Mouse (Mus musculus): Measurements from ENCODE around the gene Ccser1.

Gene Ccser1

DNA sequence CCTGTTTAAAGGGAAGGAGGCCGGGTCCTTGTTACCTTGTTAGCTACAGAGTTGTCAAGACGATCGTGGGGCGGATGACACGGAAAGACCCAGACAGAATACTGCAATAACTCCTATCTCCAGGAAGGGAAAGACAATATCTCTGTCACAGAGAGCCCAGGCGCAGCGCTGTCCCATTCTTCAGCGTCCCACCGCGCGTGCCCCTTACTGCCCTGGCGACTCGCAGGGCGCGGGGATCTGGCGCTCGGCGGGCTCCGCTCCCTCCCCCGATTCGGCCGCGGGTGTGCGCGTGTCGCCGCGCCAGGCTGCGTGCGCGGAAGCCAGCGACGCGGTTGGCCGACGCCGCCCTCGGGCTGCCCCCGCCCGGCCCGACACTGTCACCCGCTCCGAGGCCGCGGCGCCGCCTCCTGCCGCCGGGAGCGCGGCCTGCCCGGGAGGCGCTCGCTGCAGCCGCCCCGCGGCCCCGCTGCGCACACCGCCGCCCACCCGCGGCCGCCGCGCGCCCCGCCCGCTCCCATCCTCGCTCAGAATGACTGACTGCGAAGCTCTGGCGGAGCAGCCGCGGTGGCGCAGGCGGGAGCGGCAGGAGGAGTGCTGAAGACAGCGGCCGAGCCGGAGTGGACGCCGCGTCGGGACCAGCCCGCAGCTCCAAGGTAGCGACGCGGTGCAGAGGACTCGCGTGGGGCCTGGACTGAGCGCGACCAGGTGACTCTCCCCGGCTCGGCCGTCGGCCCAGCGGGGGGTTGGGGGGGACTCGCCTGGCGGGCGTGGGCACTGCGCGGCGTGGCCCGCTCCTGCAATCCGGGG lies at the start of gene Ccser1:
TSS of gene Ccser1 (plus strand) at position 376 of the 807 bp plus-strand sequence.
- peak; percentile 71 for DNase-seq (ENCODE audit: extremely low spot score, low spot score)

DNA sequence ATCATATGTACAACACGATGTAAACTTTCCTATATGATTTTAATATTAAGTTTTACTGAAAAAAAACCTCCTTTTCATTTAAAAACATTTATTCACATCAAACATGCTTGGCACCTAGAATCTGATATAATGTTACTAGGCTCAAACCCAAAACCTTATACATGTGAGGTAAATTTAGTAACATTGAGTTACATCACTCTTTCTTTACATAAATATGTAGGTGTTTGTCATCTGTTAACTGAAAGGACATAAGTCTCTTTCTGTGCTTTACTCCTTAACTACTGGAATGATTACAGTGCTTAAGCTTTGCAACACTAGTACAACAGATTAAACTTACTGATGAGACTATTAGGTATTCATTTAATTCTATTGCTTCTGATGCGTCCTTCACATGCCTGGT lies 43.7 kb upstream of the Ccser1 start:
- no peak for DNase-seq (ENCODE audit: extremely low spot score, low spot score)

DNA sequence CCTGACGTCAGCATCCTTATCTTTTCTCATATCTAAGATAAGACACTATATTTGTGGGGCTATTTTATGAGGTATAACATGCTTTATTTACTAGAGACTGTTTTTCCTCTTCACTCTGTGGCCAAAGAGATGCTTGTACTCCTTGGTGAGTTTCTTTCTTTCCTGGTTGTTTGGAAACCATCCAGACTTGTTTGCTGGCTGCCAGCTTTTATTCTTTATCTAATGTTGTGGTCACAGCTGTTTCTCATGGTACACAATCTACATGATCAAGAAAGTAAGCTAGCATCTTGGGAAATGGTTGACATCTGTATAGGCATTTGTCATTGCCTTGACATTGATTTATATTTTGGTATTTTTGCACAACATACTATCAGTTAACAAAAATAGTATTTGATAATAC lies 37.1 kb upstream of the Ccser1 start:
- no peak for DNase-seq (ENCODE audit: extremely low spot score, low spot score)

- no peak for DNase-seq (ENCODE audit: extremely low spot score, low spot score)
Measured at GRCm38 (mm10) chr6:61152924-61153323, 27.2 kb upstream of the Ccser1 start.

DNA sequence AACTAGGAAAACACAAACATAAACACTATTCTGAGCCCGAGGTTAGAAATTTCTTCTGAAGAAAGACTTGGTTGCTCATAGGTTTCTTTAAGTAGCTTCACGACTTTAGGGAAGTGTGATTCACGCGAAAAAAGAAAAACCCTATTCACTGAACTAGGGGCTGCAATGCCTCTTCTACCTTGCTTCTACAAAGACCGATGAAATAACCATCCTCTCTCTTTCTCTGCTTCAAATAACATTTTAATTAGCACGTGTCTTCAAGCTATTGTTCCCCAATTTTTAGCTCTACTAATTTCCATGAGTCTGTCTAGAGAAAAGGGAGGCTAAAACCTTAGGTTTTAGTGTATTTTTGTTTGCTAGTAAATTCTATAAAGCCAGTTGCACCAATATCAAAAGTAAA lies 25.5 kb upstream of the Ccser1 start:
- DNase-seq (ENCODE audit: extremely low spot score, low spot score) = no peak

GRCm38 (mm10) chr6:61155059-61155629 lies 25.0 kb upstream of the Ccser1 start:
- no peak for DNase-seq (ENCODE audit: extremely low spot score, low spot score)

- DNase-seq (ENCODE audit: extremely low spot score, low spot score) = no peak
Measured at GRCm38 (mm10) chr6:61155718-61156117, 24.4 kb upstream of the Ccser1 start.

- no peak for DNase-seq (ENCODE audit: extremely low spot score, low spot score)
Measured at GRCm38 (mm10) chr6:61162117-61162516, 18.0 kb upstream of the Ccser1 start.

DNA sequence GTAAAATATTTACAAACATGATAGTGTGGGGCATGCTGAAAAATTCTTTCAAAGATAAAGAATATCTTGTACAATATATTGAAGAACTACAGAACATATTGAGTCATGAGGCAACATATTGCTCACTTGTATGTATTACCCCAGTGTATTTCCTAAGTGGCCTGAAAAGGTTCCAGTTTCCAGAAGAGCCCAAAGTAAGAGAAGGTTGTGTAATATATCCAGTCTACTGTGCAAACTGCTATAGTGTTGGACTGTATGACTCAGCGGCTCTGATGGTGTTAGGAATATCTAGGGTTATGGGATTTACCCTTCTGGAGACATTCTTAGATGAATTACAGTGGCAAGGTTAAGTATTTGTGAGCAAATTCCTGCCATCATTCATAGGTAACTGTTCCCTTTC lies 13.2 kb upstream of the Ccser1 start:
- no peak for DNase-seq (ENCODE audit: extremely low spot score, low spot score)

- DNase-seq (ENCODE audit: extremely low spot score, low spot score) = no peak
Measured at GRCm38 (mm10) chr6:61176126-61176525, 4.0 kb upstream of the Ccser1 start.

DNA sequence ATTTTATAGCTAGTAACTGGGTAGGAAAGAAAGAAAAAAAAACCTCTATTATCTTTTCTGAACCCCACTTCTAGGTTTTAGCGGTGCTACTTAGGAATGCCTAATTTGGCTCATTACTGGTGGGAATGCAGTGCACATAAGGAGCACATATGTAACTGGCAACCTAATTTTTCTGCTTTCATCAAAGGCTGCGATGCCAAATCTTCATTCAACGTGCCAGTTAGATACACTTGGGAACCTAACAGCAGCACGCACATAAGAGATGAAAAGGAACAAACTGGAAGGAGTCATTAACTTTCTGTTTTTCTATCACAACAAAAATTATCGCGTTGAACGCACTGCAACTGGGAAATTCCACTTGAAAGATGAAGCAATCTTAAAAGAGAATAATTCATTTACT lies 2.6 kb upstream of the Ccser1 start:
- no peak for DNase-seq (ENCODE audit: extremely low spot score, low spot score)

GRCm38 (mm10) chr6:61179641-61179948 lies 529 bp upstream of the Ccser1 start:
- no peak for DNase-seq (ENCODE audit: extremely low spot score, low spot score)

GRCm38 (mm10) chr6:61180756-61181191 lies 650 bp downstream of the Ccser1 start:
- peak; percentile 50 for DNase-seq (ENCODE audit: extremely low spot score, low spot score)

- DNase-seq (ENCODE audit: extremely low spot score, low spot score) = no peak
Measured at GRCm38 (mm10) chr6:61189029-61189428, 8.9 kb downstream of the Ccser1 start.

DNA sequence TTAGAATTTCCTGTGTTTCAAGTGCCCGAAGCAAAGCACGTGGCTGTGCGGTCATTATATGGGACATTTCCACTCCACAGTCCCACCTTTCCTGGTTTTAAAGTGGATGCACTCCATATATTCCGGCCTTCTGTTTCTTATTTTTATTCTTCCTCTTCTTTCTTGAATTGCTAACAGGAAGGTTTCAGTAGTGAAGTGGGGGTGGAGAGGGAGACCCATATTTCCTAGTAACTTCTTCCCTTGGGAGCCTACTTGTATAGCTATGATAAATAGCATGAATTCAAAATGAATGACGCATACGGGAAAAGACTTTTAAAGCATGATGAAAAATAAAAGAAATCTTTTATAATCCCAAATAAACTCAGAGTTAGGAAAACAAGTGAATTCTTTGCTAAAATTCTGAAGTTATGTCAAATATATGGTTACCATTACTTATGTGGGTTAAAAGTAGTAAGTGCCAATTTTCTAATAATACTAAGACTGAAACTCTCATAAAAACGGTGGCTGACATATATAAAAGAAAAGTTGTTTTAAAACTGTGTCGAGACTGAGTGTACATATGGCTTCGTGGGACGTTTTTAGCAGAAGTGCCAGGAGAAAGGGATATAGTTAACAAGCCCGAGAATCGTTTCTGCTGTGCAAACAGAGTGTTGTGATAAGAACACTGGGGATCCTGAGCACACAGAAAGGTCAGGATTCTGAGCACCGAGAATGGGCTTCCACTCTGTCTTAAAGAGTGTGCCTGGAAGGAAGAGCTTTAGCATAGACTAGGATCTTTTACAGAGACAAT lies 11.7 kb downstream of the Ccser1 start:
- DNase-seq (ENCODE audit: extremely low spot score, low spot score) = no peak

DNA sequence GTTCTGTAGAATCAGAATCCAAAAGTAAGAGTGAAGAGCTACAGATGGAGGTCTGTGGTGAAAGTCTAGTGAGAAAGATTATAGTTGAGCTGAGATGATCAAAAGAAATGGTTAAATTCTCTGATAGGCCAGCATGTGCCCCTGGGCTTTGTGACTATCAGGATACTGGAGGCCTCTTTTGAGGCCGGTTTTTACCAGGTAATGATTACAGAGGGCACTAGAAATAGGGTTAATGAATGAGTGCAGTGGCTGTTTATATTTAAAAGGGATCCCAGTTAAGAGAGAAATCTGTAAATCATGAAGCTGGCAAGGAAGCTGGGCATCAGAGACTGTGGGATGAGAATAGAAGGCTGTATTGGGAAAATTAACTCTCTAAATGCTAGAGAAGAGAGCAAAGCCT lies 23.2 kb downstream of the Ccser1 start:
- DNase-seq (ENCODE audit: extremely low spot score, low spot score) = no peak

DNA sequence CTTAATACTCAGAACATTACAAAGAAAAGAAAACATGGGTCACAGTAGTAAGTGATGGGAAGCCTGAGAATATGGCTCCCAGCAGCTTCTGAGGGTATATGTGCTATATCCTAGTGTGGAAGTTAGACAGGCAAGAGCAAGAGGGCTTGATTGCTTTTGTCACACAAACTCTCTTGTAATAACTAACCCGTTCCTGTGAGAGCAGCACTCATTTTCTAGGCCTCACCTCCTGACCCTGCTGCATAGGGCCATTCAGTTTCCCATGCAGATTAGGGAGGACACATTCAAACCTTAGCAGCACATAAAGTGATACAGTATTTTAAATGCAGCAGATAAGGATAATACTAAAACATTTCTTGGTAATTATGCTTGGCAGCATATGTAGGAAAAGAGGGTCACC lies 25.9 kb downstream of the Ccser1 start:
- no peak for DNase-seq (ENCODE audit: extremely low spot score, low spot score)

- DNase-seq (ENCODE audit: extremely low spot score, low spot score) = no peak
Measured at GRCm38 (mm10) chr6:61206619-61207018, 26.5 kb downstream of the Ccser1 start.

DNA sequence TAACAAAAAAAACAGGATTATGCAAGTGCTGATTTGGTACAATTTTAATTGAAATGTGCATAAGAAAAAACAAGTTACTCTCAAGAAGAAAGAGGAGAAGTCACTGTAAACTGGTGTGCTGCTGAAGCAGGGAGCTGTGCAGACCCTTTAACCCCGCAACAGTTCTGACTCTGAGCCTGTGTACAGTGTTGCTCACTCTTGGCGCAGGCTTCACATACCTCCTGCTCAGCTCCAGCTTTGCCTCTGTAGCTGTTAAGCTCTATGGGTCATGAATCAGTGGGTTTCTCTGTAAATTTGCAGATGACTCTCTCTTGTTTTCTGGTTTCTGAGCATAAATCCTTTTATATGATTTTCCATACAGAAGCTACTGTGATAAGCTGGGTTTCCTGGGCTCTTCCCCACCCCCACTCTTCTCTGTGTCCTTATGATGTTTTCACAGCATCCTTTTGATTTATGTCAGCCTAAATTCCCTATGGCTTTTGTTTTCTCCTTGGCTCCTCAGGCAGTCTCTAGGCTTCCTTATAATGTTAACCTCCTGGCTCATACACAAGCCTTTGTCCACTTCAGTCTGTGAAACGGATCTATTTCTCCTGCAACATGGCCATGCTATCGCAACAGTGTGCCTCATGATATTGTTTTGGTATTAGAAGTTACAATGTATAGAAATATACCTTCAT lies 30.1 kb downstream of the Ccser1 start:
- DNase-seq (ENCODE audit: extremely low spot score, low spot score) = no peak

- DNase-seq (ENCODE audit: extremely low spot score, low spot score) = no peak
Measured at GRCm38 (mm10) chr6:61215705-61216104, 35.6 kb downstream of the Ccser1 start.

DNA sequence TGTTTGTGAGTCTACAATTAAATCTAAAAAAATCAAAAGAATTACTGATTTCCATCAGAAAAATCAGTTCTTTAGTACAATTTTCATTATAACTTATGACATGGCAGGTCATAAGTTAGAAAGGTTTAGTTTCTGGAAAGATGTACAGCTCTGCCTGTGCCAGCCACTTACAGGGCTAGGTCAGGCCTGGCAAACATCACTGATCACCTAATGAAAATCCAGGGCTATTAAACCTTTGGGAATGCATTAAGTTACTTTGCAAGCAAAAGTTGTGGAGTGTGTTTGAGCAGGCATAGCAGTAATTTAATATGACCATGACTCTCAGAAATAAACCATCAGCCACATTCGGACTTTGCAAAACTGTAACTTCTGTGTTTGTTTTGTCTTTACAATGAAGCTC lies 36.4 kb downstream of the Ccser1 start:
- no peak for DNase-seq (ENCODE audit: extremely low spot score, low spot score)

- no peak for DNase-seq (ENCODE audit: extremely low spot score, low spot score)
Measured at GRCm38 (mm10) chr6:61217717-61218116, 37.6 kb downstream of the Ccser1 start.

Data from neural tube, embryonic 10.5 days (tissue).